Mouse (Mus musculus): ENCODE data around the gene Mgrn1.

Mgrn1 gene

DNA sequence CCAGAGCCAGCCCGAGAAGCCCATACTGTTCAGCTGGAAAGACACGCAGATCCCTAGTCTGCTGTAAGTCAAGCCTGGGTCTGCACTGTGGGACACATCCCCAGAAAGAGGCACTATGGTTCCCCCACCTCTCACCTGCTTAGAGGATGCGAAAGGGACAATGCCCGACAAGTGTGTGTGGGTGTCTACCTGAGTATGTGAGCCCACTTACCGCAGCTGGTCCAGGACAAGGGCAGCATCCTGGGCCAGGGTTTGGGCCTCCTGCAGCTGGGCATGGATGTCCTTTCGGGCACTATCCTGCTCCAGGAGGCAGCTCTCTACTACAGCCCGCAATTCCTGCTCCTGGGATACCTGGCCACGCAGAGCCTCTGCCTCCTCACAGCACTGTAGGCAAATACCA, 56.8 kb downstream of the Mgrn1 start:
- DNase-seq: no peak

DNA sequence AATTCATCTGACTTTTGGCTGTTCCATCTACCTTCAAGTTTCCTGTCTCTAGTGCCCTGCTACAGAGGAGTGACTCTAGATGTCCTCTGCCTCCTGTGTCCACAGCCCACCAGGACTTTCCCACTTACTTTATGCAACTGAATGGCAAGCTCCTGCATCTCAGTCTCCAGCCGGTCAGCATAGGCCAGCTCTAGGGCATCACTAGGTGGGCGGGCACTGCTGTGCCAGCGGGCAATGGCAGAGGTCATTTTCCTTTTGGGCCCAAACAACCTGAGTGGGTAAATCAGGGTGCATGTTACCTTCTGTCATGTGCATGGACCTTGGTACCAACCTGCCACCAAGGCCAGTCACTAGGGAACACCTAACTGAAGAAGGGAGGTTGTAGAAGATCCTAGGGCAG, 57.4 kb downstream of the Mgrn1 start:
- DNase-seq: no peak

DNA sequence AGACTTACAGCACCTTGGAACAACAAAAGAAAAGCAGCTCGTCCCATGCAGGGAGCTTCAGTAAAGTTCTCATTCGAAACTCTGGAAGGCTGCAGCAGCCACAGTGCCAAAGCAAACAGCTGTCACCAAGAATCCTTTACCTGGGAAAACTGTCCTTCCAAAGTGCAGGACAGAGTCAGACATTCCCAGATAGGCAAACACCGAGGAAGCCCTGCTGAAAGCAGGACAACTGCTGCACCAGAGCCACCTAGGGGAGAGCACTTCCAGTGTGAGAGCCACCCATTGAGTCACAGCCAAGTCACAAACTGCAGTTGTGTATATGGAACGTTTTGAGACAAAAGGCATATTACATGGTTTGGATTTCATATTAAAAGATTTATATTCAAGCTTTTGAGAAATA, 59.4 kb downstream of the Mgrn1 start:
- no peak for DNase-seq

DNA sequence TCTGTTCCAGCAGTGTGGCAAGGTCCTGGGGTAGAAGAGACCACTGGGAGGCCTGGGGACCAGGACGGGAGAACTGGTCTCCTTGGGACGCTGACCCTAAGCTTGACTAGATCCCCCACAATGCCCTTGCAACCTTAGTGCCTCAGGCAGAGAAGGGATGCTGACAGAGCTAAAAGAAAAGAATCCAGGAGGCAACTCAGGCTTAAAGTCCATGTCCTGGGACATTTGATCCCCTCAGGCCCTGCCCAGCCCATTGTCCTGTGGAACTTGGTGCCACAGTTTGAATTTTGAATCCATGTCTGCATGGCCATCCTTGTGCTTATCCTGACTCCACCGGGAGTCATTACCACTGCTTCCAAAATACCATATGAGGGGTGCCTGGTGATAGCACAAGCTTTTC, 60.1 kb downstream of the Mgrn1 start:
- DNase-seq: no peak

DNA sequence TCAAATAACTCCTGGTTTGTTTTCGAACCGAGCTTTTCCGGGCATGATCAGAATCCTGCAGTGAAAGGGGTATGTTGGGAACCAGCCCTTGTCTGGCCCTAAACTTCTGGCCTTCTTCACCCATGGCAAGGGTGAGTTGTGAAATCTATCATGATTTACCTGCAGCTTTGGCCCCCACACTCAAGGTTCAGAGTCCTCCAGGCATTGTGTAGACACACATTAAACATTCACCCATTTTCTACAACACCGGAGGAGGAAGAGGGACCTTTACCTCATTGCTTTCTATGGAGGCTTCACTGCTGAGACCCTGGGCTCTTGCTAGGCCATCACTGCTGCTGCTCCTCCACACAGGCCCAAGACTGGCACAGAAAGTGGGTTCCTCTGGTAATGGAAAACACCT, 61.3 kb downstream of the Mgrn1 start:
- no peak for DNase-seq

DNA sequence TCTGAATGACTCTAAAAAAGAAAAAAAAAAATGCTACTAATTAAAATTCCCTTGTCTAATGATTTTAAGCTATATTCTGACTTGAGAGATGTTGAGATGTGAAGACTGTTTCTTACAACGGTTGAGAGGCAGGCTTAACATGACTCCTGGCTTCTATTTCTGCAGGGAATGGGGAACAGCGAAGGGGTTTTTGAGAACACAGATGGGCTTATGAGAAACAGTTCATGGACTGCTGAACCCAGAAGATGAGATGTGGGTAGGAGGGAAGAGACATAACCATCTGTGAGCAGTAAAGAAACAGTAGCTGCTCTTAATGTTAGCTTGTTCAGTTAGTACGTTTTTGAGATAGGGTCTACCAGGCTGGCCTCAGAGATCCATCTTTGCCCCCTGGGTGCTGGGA, 70.6 kb downstream of the Mgrn1 start:
- no peak for DNase-seq

DNA sequence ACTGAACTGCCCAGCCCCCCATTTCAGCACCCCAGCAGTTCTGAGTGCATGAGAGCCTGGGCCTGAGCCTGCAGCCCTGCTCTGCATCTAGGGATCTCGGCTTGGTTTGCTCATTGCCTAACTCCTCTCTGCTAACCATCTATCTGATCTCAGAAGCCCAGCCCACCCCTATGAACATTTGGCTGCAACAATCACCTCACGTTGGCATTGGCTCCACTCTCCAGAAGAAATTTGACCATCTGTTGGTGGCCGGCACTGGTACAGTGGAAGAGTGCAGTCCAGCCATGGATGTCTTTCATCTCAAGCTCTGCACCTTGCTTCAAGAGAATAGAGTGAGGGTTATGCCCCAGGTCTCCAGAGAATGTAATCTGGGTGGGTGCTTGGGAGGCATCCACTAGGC, 71.4 kb downstream of the Mgrn1 start:
- DNase-seq: peak; percentile 80

DNA sequence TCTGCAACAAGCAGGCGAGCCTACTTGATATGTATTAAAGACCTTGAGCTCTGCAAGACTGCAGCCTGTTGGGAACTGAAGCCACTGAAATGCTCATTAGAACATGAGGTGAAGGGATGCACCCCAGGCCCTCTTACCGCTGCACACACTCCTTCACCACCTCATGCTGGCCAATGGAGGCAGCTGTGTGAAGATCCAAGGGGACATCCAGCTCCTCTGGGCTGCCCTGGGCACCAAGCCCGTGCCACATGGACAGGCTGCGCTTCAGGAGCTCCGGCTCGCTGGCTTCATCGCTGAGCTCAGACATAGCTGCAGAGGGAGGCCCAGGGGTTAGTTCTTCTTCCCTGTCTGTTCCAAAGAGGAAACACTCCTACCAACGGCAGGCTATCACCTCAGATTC, 74.2 kb downstream of the Mgrn1 start:
- DNase-seq: no peak

DNA sequence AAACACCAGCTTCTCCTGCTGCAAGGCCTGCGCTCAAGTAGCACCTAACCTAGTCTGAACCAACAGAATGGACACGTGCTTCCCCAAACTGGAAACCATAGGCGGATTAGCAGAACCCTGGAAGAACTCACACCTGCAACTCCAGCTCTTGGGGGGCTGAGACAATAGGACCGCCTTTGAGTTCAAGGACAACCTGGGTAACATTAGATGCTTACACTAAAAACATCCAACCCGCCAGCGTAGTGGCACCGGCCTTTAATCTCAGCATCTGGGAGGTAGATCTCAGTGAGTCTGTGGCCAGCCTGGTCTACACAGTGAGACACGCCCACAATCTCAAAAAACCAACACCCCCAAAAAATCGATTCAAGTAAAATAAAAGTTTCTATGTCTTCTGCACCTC, 77.3 kb downstream of the Mgrn1 start:
- no peak for DNase-seq

DNA sequence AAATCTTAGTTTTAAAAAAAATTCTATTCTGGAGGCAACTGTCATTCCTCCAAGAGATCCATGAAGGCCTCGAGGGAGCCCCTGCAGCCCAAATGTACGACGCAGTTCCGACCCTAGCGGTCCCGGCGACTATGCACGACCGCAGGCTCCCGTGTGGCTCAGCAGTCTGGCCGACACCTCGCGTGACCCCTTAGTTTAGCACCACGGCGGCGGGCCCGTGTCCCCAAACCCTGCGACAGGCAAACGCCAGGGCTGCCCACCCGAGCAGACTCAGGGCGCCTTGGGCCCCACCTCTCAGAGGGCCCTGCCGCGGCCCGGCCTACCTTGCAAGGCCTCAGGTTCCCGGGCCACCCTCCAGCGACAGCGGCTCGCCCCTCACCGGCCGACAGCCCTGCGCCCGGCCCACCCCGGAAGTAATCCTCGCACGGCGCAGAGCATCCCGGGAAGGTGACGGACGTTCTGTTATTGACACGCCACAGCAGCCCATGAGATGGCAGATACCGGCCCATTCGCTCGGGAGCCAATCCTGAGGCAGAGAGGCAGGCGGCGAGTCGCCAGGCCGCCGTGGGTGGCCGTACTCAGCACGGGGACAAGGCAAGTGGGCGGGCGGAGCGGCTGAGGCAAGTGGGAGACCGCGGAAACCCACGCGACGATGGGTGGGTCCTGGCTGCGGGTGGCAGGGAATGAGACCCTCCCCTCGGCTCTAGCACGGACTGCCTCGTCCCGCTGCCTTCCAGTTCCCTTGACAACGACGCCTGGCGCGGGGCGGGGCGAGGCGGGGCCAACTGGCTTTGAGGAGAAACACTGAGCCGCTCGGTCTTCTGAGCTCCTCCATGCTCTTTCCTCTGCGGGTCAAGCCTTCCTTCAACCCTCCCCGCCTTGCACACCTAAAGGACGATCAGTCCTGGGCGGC, 78.0 kb downstream of the Mgrn1 start, which contains the start of gene Anks3:
Gene Anks3 (minus strand): TSS at position 409 of the 913 bp plus-strand sequence.
- peak; percentile 99 for DNase-seq

DNA sequence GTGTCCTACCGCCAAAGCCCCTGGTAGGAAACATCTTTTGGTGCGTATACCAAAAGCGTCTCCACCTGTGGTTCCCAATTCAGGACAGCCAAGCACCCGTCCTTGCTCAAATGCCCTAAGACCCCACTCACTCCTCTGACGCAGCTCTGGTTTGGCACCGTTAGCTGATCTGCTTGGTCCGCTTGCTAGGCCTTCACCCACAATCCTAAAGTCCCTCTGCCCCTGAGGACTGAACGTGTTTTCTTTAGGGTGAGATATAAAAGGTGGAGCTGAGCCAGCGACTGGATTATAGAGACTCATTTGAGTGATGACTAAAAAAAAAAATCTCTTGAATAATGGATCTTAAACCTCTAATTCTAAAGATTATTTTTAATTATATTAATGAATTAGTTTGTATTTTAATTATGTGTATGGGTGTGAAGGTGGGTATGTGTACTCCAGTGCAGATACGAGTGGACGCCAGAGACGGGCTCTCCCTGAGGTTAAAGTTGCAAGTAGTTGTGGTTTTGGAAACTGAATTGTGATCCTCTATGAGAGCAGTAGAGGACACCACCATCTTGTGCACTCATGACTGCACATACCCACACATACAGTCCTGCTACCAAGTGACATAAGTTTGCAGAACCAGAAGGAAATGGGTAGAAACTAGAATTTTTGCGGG, 78.8 kb downstream of the Mgrn1 start:
- DNase-seq: no peak

DNA sequence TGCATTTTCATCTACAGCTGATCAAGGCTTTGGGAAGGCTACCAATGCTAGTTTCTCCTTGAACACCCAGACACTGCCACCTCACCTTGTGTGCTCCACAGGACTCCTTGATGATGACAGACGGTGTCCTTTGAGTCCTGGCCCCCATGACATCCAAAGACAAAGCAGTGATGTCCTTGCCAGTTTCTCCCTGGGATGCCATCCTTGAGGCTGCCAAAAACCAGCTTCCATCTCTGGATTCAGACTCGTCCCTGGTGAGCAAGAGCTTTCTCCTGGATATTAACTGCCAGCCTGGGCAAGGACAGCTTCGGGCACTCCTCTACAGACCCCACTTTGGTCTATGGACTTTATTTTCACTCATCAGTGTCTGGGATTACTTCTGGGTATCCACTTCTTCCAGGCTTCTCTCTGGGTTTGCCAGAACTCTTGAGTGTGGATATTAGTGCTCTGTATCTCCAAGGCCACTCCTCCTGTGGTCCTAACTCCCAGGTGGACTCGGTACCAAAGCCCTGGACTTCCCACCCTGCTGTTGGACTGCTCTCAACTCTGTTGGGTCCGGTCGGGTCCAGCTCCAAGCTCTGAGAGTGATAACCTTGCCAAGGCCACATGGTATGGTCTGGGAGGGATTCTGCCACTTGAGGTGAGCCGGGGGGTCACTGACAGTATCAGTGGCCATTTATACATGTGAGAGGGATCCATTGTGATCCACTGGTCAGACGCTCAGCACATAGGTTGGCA, 79.5 kb downstream of the Mgrn1 start:
- DNase-seq: peak; percentile 79

DNA sequence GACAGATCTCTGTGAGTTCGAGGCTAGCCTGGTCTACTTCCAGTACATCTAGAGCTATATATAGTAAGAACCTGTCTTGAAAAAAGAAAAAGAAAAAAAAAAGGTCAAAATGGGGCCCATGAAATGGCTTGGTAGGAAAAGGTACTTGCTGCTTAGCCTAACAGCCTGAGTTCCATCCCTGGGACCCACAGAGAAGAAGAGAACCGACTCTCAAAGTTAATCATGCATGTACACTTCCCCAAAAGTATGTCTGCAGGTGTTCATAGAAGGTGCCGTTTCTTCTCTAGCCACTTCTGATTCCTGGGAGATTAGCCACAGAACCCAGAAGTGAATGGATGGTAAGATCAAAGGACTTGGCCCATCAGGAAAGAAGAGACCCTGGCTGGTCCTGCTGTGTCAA, 82.4 kb downstream of the Mgrn1 start:
- DNase-seq: no peak

DNA sequence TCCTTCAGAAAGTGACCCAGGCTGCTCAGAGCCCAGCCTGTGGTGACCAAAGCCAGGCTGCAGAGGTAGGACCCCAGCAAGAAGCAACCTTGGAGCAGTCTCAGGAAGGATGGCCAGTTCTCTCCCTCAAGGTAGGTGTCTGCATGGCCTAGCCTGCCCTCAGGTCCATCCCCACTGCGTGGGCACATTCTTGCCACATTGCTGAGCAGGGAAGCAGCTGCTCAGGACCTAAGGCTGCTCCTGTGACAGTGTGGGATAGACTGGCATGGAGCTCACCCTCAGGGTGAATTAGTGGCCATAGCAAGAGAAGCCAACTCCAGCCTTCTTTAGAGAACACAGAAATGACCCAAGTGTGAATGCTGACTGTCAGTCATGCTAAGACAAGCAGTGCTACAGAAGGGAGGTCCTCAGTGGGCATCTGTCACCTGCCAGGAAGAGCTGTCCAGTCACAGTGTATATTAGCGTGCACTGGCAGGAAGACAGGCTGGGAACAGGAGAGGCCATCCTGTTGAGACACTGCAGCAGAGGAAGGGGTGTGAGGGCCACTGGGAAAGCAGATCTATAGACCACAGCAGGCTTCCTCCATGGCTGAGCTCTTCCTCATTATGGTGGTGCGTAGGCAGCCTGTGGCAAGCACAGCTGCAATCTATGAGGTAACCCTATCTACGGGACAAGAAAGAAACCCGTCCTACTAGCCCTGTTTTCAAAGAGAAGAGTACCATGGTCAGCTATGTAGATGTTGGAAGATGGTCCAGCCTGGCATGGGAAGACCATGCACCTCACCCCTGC, 83.2 kb downstream of the Mgrn1 start:
- no peak for DNase-seq

DNA sequence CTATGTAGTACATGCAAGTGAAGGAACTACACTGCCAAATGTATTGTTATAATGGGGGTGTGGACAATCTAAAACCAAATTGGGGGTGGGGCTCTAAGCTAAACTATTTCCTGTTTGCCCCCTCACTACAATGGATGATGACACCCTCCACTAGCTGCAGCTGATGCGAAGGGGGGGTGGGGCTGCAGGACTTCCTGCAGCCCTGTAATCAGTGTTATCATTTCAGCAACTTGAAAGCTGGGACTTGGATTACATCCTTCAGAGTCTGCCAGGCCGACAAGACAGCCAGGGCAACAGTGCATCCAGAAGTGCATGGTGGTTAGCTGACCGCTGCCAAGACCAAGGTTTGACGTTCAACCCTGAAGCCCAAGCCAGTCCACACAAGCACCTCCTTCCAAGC, 85.6 kb downstream of the Mgrn1 start:
- DNase-seq: no peak

DNA sequence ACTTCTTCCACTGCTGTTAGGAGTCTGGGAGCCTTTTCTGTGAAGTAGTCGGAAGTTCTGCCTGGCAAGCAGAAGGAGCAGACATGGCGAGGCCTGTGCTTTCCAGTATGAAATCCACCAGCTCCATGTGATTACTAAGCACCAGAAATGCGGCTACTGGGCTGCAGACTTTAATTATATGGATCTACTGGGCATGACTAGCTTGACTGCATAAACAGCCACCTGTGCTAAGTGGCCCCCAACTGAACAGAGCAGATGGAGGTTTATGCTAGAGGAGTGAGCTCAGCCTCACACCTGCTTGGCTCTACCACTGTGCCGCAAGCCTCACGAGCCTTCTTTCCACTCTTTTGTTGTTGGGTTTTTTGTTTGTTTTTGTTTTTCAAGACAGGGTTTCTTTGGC, 88.5 kb downstream of the Mgrn1 start:
- peak; percentile 79 for DNase-seq

DNA sequence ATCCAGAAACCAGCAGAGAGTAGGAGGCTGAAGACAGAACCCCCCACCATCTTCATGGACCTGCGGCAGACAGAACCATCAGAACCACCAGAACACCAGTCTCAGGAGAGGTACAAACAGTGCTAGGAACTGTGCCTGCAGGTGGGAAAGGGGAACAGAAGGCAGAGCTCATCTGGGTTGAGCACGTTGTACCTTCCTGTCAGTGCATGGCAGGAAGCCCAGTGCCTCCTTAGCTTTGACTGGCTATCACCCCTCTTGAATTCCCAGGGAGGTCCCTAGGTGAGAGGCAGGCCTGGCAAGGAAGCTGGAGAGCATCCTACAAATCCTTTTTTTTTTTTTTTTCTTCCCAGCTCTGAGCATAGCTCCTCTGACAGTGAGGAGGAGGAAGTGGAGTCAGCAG, 90.1 kb downstream of the Mgrn1 start:
- DNase-seq: peak; percentile 79

DNA sequence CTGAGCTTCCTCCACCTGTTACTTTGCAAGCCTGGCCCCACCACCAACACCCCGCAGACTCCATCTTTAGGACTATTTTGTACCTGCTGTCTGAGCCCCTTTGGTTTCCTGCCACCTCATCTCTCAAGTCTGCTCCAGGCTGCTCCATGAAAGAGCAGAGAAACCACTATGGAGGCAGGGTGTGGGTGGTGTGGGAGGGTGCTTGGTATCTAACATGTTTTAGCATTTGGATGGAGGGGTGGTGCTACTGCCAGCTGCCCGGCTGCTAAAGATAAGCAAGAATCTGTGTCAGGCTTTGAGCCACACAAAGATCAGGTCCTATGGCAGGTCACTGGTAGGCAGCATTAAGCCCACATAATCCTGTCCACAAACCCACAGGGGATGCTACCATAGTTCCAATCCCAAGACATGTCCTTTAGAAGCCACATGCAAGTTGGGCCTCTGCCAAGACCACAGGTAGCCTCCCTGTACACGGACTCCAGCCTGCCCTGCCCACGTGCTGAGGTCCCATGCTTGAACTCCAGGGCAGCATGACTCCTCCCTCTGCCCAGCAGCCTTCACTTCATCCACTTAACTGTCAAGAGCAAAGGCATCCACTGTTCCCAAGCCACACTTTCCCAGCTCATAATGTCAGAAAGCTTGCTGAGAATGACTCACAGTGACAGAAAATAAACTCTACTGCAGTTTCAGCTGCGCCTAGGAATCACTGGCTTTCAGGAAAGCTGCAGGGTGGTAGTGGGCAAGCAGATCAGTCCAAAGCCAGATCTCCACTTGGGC, 92.4 kb downstream of the Mgrn1 start:
- DNase-seq: no peak

DNA sequence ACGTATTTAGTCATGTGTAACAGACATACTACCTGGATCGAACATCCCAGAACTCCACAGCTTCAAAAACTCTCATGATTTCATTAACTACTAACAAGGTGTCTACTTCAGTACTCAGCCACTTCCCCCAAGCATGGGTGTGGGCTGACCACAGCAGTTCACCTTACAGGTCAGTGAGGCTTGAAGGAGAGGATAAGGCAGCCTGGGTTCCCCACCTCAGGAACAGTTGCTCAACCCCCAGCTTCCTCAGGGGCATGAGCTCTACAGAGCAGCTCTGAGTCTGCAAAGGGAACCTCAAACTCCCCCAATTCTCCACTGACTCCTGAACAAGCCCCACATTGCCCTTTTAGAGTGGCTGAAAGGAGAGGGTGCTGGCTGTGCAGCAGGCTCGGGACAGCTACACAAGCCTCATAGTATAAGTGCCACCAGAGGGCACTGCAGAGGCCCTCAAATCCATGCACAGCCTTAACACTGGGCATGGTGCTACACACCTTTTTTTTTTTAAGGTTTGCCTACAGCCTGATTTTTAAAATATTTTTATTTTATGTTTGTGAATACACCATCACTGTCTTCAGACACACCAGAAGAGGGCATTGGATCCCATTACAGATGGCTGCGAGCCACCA, 93.8 kb downstream of the Mgrn1 start:
- DNase-seq: no peak

DNA sequence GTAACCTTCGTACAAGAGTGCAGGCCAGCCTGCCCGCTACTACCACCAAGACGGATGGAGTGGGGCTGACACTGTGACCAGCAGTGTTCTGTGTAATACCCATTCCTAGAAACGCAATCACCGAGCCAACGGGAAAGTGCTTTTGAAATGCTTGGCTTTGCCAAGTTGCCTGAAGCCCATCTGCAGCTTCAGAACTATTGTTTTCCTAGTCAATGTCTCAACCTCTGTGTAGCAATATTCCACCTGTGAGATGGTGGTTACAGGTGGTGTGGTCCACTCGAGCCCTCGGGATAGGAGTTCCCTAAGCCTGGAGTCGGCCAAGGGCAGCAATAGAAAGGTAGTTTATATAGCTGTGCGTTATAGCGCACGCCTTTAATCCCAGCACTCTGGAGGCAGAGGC, 98.7 kb downstream of the Mgrn1 start:
- no peak for DNase-seq
